Mouse (Mus musculus) bone marrow macrophage, adult 2 months (primary cell): ENCODE results near the gene Chrm3.

Source experiments
- CTCF ChIP-seq: IDR thresholded peaks from 2 replicates; pipeline ENCODE4 v1.5.1; 2012; ENCODE audit warnings: low read depth, mild to moderate bottlenecking, low read length, moderate library complexity
- POLR2A ChIP-seq: IDR thresholded peaks from 2 replicates; pipeline ENCODE4 v1.6.1; 2012; ENCODE audit warnings: mild to moderate bottlenecking, low read depth, low read length, borderline replicate concordance

GRCm38 (mm10) chr13:10237616-10238015, 123.0 kb downstream of the Chrm3 start:
- TF ChIP-seq CTCF = no peak
- no peak for TF ChIP-seq POLR2A
